Mouse (Mus musculus) forebrain, embryonic 11.5 days (tissue): ENCODE data around the gene Disp3. TPM values are rescaled to one million over a fixed set of nuclear protein-coding genes. Genes with fewer than 3 reads are reported as not detected.

Experiments used
- ATAC-seq: fragments of 200-750 bp; cut with Nextera tagmentation; replicated peaks from 2 replicates; pipeline ENCODE4 v1.8.0; 2017; ENCODE audit warnings: moderate TSS enrichment; ENCODE audit not compliant: low FRiP score
- DNase-seq: peaks from one replicate; pipeline ENCODE4 v3.0.0-alpha.2; 2017; ENCODE audit warnings: low spot score
- H3K27ac ChIP-seq: fragments of 300-500 bp; sonication (generic); 2 replicates; pipeline ENCODE4 v1.5.1; 2014; ENCODE audit warnings: low read depth, low read length
- H3K27me3 ChIP-seq: fragments of 300-500 bp; sonication (generic); 2 replicates; pipeline ENCODE4 v1.6.1; 2014; ENCODE audit warnings: mild to moderate bottlenecking, low read length, mixed read lengths; ENCODE audit not compliant: control insufficient read depth, insufficient read depth
- H3K36me3 ChIP-seq: fragments of 300-500 bp; sonication (generic); 2 replicates; pipeline ENCODE4 v1.6.1; 2014; ENCODE audit warnings: mild to moderate bottlenecking, low read length, moderate library complexity, mixed read lengths; ENCODE audit not compliant: control insufficient read depth, insufficient read depth
- H3K4me1 ChIP-seq: fragments of 300-500 bp; sonication (generic); replicated peaks from 2 replicates; pipeline ENCODE4 v1.6.1; 2014; ENCODE audit warnings: low read length, mixed read lengths; ENCODE audit not compliant: control insufficient read depth, insufficient read depth
- H3K4me2 ChIP-seq: fragments of 300-500 bp; sonication (generic); 2 replicates; pipeline ENCODE4 v1.6.1; 2014; ENCODE audit warnings: low read depth, mild to moderate bottlenecking, low read length, moderate library complexity, mixed read lengths; ENCODE audit not compliant: severe bottlenecking
- H3K4me3 ChIP-seq: fragments of 300-500 bp; sonication (generic); 2 replicates; pipeline ENCODE4 v1.5.1; 2014; ENCODE audit warnings: low read depth, low read length
- H3K9ac ChIP-seq: fragments of 300-500 bp; sonication (generic); 2 replicates; pipeline ENCODE4 v1.6.1; 2014; ENCODE audit warnings: low read length
- H3K9me3 ChIP-seq: fragments of 300-500 bp; sonication (generic); 2 replicates; pipeline ENCODE4 v1.6.1; 2016; ENCODE audit warnings: low read length, mixed read lengths; ENCODE audit not compliant: control insufficient read depth
- WGBS: fragments of 180-500 bp; shearing (Covaris S2); extraction: QIAGEN DNeasy Blood & Tissue Kit; methylation state at CpG from one replicate; pipeline ENCODE4 v1.1.7; 2014; 5-methylcytosine and 5-hydroxymethylcytosine counted together
- polyA plus RNA-seq: library from polyadenylated mRNA; unstranded; fragments of >200 nt; fragmentation: Nextera tagmentation; extraction: Ambion mirVana; gene quantifications from 2 replicates; pipeline ENCODE4 v1.2.1, GENCODE M21; 2014

The Disp3 gene
- polyA plus RNA-seq = 2.3 and 3.0 TPM in 2 replicates

DNA sequence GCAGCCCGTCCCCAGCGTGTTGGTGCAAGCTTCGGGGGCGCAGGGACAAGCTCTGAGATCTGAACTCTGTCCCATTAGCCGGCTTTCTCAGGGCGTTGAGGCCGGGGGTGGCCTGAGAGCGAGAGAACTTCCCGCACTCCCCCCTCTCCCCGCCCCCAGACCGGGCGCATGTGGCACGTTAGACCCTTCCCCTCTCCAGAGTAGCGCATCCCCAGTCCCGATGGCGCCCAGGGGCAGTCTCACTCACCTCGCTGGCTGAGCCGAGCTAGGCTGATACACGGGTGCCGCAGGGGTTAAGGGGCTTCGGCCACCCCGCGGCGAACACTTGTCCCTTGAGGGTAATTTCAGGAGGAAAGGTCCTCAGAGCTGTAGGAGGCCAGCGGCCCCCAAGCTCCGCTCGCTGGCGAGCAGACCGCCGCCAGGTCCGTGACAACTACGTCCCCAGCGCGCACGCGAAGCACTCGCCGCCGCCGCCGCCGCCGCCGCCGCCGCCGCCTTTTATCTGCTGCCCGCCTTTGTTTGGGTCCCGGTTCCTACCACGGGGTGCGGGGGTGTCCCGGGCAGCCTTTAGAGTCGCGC, at the start of gene Disp3:
TSS of gene Disp3 (minus strand) at position 490 of the 579 bp plus-strand sequence.
- WGBS = under 1% methylated on average over 50 of the region's 54 CpGs
- no peaks in the 10 kb centered on the region for H3K36me3 ChIP-seq
- no peak within 1 kb of the TSS for H3K27ac ChIP-seq
- H3K4me2 ChIP-seq = peak within 1 kb of the TSS; percentile 94
- peaks cover 24% of the 10 kb centered on the region for H3K27me3 ChIP-seq
- DNase-seq (no peak), ATAC-seq (peak; percentile 63)
- peaks cover 19% of the 10 kb centered on the region for H3K4me1 ChIP-seq
- H3K9me3 ChIP-seq = no peaks in the 10 kb centered on the region
- H3K9ac ChIP-seq = peak within 1 kb of the TSS; percentile 66
- H3K4me3 ChIP-seq = peak within 1 kb of the TSS; percentile 51

DNA sequence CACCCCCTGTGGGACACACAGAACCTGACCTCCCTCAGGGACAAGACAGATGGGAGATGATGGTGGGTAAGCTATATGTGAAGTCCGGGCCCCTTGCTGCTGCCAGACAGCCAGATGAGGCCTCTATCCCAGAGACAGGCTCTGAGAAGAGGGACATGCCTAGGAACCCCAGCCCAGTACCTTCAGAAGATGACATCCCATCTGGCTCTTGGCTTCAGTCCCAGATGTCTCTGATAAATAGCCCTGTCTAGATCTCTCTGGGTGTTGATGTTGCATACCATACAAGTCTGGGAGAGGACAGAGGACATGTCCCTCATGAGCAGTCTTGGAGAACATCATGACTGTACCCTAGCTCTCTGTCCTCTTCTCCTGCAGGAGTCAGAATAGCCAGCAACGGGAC, 42.5 kb upstream of the Disp3 start:
- 90% methylated on average over 2 of the region's 2 CpGs for WGBS
- Histone ChIP-seq H3K4me1 (peaks cover 7% of the 10 kb centered on the region), H3K36me3 (no peaks in the 10 kb centered on the region), H3K27me3 (no peaks in the 10 kb centered on the region), H3K4me2 (no peak overlapping the region), H3K9me3 (no peaks in the 10 kb centered on the region), H3K27ac (no peak overlapping the region), H3K4me3 (no peak overlapping the region), H3K9ac (no peak overlapping the region)
- no peak for DNase-seq
- no peak for ATAC-seq

DNA sequence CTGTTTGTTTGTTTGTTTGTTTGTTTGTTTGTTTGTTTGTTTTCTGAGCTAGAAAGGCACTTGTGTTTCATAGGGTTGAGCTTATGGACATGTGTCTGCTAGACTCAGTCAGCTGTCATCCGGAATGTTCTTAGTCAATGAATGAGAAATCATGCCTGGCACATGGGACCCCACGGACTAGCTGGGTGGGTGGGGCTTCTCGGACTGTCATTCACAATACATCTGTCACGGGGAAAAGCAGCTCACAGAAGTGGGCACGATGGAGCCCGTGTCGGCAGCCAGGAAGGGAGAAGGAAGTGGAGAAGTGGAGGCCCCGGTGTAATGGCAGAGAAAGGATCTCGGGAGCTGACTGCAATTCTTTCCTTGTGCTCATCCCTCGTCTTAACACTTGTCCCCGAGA, 41.7 kb upstream of the Disp3 start:
- Histone ChIP-seq H3K27ac (no peak overlapping the region), H3K9me3 (no peaks in the 10 kb centered on the region), H3K4me1 (peaks cover 7% of the 10 kb centered on the region), H3K36me3 (no peaks in the 10 kb centered on the region), H3K4me2 (no peak overlapping the region), H3K9ac (no peak overlapping the region), H3K27me3 (no peaks in the 10 kb centered on the region), H3K4me3 (no peak overlapping the region)
- DNase-seq (no peak), ATAC-seq (no peak)
- 44% methylated on average over 11 of the region's 11 CpGs for WGBS

DNA sequence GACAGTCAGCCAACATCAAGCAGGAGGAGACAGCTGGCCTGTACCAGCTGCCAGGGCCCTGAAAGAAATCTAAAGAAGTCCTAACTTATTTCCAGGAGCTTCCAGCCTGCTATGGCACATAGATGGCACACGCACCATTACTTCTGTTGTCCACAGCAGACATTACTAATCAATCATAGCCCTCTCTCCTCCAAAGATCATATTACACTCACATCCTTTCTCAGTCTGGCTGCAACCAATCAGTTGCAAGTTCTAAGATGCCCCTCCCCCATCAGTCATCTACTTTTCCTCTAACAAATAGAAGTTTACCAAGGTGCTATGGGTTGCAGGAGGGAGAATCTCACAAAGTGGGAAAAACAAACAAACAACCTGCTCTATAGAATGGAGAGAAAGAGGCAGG, 40.5 kb upstream of the Disp3 start:
- H3K9ac ChIP-seq = no peak overlapping the region
- no peak overlapping the region for H3K4me2 ChIP-seq
- no peaks in the 10 kb centered on the region for H3K36me3 ChIP-seq
- no peaks in the 10 kb centered on the region for H3K27me3 ChIP-seq
- no peak for ATAC-seq
- no peak for DNase-seq
- peaks cover 7% of the 10 kb centered on the region for H3K4me1 ChIP-seq
- no peaks in the 10 kb centered on the region for H3K9me3 ChIP-seq
- 95% methylated on average over 1 of the region's 1 CpGs for WGBS
- H3K4me3 ChIP-seq = no peak overlapping the region
- H3K27ac ChIP-seq = no peak overlapping the region

DNA sequence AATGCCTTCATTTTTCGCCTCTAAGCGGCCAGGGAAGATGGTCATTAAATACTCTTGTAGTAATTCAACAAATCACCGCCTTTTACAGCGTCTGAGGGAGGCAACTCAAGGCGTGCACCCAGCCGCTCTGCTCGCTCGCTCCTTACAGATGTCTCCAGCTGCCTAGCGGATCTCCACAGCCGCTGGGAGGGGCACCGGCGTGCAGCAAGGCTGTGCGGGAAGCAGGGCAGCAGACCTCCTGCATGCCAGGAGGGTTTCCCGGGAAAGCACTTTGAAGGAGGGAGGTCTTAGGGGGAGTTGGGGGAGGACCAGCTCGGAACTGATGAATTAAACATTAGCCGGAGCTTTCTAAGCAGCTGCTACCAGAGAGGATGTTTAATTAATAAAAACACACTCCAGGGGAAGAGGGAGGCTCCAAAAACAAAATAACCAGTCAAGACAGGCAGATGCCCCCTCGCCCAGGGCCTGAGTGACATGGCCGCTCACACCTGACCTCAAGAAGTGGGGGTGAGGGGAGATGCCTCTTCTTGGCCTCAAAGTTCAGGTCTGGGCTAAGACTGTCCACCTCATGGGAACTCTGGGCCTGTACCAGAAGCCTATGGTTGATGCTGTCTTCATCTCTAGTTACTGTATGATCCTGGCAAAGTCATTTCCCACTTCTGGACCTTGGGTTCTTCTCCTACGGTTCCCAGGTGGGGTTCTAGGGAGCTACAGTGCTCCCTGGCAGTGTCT, 39.7 kb upstream of the Disp3 start:
- Histone ChIP-seq H3K4me2 (peak overlapping the region; percentile 35; the same call in 1 of the 2 replicates), H3K4me3 (no peak overlapping the region), H3K9ac (no peak overlapping the region), H3K36me3 (no peaks in the 10 kb centered on the region), H3K4me1 (peaks cover 7% of the 10 kb centered on the region), H3K27me3 (no peaks in the 10 kb centered on the region), H3K27ac (peak overlapping the region; percentile 42; the same call in 1 of the 2 replicates), H3K9me3 (no peaks in the 10 kb centered on the region)
- peak; percentile 78 for DNase-seq
- 7% methylated on average over 19 of the region's 19 CpGs for WGBS
- ATAC-seq = peak; percentile 84

DNA sequence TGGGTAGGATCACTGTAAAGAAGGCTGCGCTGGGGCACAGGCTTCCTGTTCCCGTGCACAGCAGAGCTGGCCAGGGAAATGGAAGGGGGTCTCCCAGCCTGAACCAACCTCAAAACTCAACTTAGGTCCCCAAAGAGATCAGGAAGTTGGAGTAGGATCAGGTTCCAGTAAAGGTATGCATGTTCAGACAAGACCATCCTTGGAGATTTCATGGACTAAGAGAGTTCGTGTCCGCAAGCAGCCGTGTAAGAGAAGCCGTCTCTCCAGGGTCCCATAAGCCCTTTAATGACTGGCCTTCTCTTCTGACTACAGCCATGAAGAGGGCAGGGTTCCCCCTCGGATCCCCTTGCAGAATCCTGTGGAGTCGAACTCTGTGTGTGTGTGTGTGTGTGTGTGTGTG, 39.0 kb upstream of the Disp3 start:
- H3K27ac ChIP-seq = no peak overlapping the region
- H3K9me3 ChIP-seq = no peaks in the 10 kb centered on the region
- H3K4me3 ChIP-seq = no peak overlapping the region
- no peaks in the 10 kb centered on the region for H3K27me3 ChIP-seq
- DNase-seq = no peak
- H3K36me3 ChIP-seq = no peaks in the 10 kb centered on the region
- 48% methylated on average over 8 of the region's 8 CpGs for WGBS
- H3K4me1 ChIP-seq = peaks cover 11% of the 10 kb centered on the region
- ATAC-seq = no peak
- H3K4me2 ChIP-seq = no peak overlapping the region
- no peak overlapping the region for H3K9ac ChIP-seq

DNA sequence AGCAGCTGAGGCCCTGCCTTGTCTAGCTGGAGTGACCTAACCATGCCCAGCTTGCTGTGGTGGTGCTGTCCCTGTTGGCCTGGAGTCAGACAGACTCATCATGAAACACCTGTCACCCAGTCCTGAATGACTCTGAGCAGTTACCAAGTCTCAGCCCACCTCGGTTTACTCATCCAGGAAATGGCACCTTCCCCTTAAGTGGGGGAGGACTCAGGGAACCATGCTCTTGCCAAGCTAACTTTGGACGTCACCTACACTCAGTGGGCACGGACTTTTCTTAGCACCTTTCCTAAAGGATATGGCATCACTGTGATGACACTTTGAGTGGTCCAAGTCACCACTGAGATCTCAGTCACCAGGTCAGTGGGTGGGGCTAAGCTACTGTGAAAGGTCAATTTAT, 38.2 kb upstream of the Disp3 start:
- Histone ChIP-seq H3K4me1 (peaks cover 15% of the 10 kb centered on the region), H3K4me2 (no peak overlapping the region), H3K9ac (no peak overlapping the region), H3K36me3 (no peaks in the 10 kb centered on the region), H3K4me3 (no peak overlapping the region), H3K9me3 (no peaks in the 10 kb centered on the region), H3K27ac (no peak overlapping the region), H3K27me3 (no peaks in the 10 kb centered on the region)
- WGBS = 95% methylated on average over 3 of the region's 3 CpGs
- DNase-seq = no peak
- no peak for ATAC-seq

DNA sequence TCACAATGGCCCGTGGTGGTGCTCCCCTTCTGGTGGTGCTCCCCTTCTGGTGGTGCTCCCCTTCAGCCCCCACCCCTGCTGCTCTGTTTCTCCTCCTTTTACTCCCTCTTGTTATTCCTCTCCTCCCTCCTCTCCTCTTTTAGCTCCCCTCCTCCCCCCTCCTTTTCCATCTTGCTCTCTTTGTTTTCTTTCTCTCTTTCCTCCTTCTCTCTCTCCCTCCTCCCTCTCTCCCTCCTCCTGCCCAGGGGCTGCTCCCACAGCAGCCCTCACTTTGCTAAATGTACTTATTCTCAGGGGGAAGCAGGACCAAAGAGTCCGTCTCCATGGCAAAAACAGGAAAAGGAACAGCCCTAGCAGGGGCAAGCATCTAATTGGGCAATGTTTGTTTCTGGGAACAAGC, 37.3 kb upstream of the Disp3 start:
- WGBS = 33% methylated on average over 2 of the region's 2 CpGs
- Histone ChIP-seq H3K4me1 (peaks cover 15% of the 10 kb centered on the region), H3K4me3 (no peak overlapping the region), H3K4me2 (no peak overlapping the region), H3K9me3 (no peaks in the 10 kb centered on the region), H3K9ac (no peak overlapping the region), H3K27me3 (no peaks in the 10 kb centered on the region), H3K27ac (no peak overlapping the region), H3K36me3 (no peaks in the 10 kb centered on the region)
- no peak for ATAC-seq
- no peak for DNase-seq

DNA sequence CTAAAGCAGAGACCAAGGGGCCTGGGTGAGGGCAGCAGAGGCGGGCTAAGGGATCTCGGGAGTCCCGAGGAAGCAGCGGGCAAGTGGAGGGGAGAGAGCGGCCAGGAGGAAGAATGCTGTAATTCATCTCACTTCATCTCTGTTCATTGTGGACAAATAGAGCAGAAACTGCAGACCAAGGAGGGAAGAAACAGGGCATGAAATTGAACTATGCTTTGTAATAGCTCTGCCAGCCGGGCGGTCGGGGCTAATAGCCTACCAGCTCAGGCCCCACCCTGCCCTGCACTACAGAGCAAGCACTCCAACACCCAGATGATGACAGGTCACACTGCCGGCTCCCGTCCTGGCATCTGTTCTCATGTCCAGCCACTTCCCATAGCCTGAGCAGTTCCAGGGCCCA, 34.4 kb upstream of the Disp3 start:
- Histone ChIP-seq H3K4me2 (no peak overlapping the region), H3K36me3 (no peaks in the 10 kb centered on the region), H3K4me3 (no peak overlapping the region), H3K9ac (no peak overlapping the region), H3K4me1 (peaks cover 12% of the 10 kb centered on the region; the same call in 1 of the 2 replicates), H3K9me3 (no peaks in the 10 kb centered on the region), H3K27me3 (no peaks in the 10 kb centered on the region), H3K27ac (0 out of 2 replicates have a peak overlapping the region, but pooled peaks have one; percentile 4)
- ATAC-seq (peak; percentile 8; the same call in 1 of the 2 replicates), DNase-seq (no peak)
- 23% methylated on average over 10 of the region's 10 CpGs for WGBS
